Mouse (Mus musculus) embryo, embryonic 9.5 days (tissue): ENCODE results near the gene Amot.
A peak's percentile ranks its signal among the peaks of the same experiment; 100 is the strongest.

ENCODE experiments used
- DNase-seq: peaks from one replicate; pipeline ENCODE4 v3.0.0-alpha.2; 2017; ENCODE audit errors: extremely low spot score

Amot gene

GRCm38 (mm10) chrX:145482383-145482782, 22.6 kb downstream of the Amot start:
- no peak for DNase-seq

- no peak for DNase-seq
Measured at GRCm38 (mm10) chrX:145479942-145480341, 25.0 kb downstream of the Amot start.

- DNase-seq: no peak
Measured at GRCm38 (mm10) chrX:145477725-145478194, 27.2 kb downstream of the Amot start.

GRCm38 (mm10) chrX:145477003-145477724, 27.8 kb downstream of the Amot start:
- no peak for DNase-seq

GRCm38 (mm10) chrX:145468264-145468663, 36.7 kb downstream of the Amot start:
- no peak for DNase-seq

GRCm38 (mm10) chrX:145463524-145463923, 41.5 kb downstream of the Amot start:
- no peak for DNase-seq

- DNase-seq: no peak
Measured at GRCm38 (mm10) chrX:145461339-145461738, 43.6 kb downstream of the Amot start.

- DNase-seq: no peak
Measured at GRCm38 (mm10) chrX:145456251-145456650, 48.7 kb downstream of the Amot start.

GRCm38 (mm10) chrX:145455629-145456028, 49.4 kb downstream of the Amot start:
- no peak for DNase-seq

GRCm38 (mm10) chrX:145454828-145455227, 50.2 kb downstream of the Amot start:
- DNase-seq: no peak

GRCm38 (mm10) chrX:145441526-145441925, 63.5 kb downstream of the Amot start:
- DNase-seq: no peak

GRCm38 (mm10) chrX:145433652-145434051, 71.3 kb downstream of the Amot start:
- no peak for DNase-seq

- no peak for DNase-seq
Measured at GRCm38 (mm10) chrX:145430836-145431570, 74.0 kb downstream of the Amot start.

GRCm38 (mm10) chrX:145428811-145429210, 76.2 kb downstream of the Amot start:
- no peak for DNase-seq

- DNase-seq: no peak
Measured at GRCm38 (mm10) chrX:145424026-145424425, 81.0 kb downstream of the Amot start.

- no peak for DNase-seq
Measured at GRCm38 (mm10) chrX:145414319-145414718, 90.7 kb downstream of the Amot start.

GRCm38 (mm10) chrX:145411425-145411824, 93.6 kb downstream of the Amot start:
- no peak for DNase-seq

GRCm38 (mm10) chrX:145406052-145406451, 98.9 kb downstream of the Amot start:
- DNase-seq: no peak

- DNase-seq: no peak
Measured at GRCm38 (mm10) chrX:145401926-145402325, 103.1 kb downstream of the Amot start.

GRCm38 (mm10) chrX:145399236-145399635, 105.7 kb downstream of the Amot start:
- DNase-seq: peak; percentile 15
